Mouse (Mus musculus) MEL (cell line): ENCODE measurements around the gene Nmnat3. TPM values are rescaled to one million over a fixed set of nuclear protein-coding genes. Genes with fewer than 3 reads are reported as not detected.

Source experiments
- DNase-seq: peaks from one replicate; pipeline ENCODE4 v3.0.0; 2011; ENCODE audit warnings: low read depth, low spot score
- H3K27ac ChIP-seq: 2 replicates; pipeline ENCODE4 v1.5.1; 2012; ENCODE audit warnings: low read depth, mild to moderate bottlenecking, control low read depth, low read length, moderate library complexity; ENCODE audit not compliant: control insufficient read depth
- H3K27me3 ChIP-seq, 2 experiments: fragments of 150-350 bp in 1 of 2; sonication (generic) in 1 of 2; 2 replicates each; pipeline ENCODE4 v1.6.1; 2012; ENCODE audit warnings: low read length in 2 of 2, mild to moderate bottlenecking in 2 of 2, improper control_type of control experiment in 1 of 2, moderate library complexity in 1 of 2; ENCODE audit not compliant: insufficient read depth in 2 of 2, control insufficient read depth in 1 of 2
- H3K36me3 ChIP-seq, 2 experiments: 2 replicates each; pipeline ENCODE4 v1.6.1; 2012 to 2014; ENCODE audit warnings: low read length in 2 of 2, improper control_type of control experiment in 1 of 2, inconsistent platforms in 1 of 2, mild to moderate bottlenecking in 1 of 2; ENCODE audit not compliant: insufficient read depth in 2 of 2, control insufficient read depth in 1 of 2
- H3K4me1 ChIP-seq, 2 experiments: fragments of 150-350 bp in 1 of 2; sonication (generic) in 1 of 2; 2 replicates each; pipeline ENCODE4 v1.6.1; 2012; ENCODE audit warnings: low read length in 2 of 2, improper control_type of control experiment in 1 of 2, mild to moderate bottlenecking in 1 of 2; ENCODE audit not compliant: insufficient read depth in 2 of 2, control insufficient read depth in 1 of 2
- H3K4me3 ChIP-seq, 2 experiments: fragments of 150-350 bp in 1 of 2; sonication (generic) in 1 of 2; 2 replicates each; pipeline ENCODE4 v1.5.1; 2012; ENCODE audit warnings: low read depth in 2 of 2, low read length in 2 of 2, mild to moderate bottlenecking in 2 of 2, moderate library complexity in 2 of 2, control low read depth in 1 of 2, improper control_type of control experiment in 1 of 2; ENCODE audit not compliant: control insufficient read depth in 1 of 2, insufficient read depth in 1 of 2
- H3K79me2 ChIP-seq: 2 replicates; pipeline ENCODE4 v1.6.1; 2012; ENCODE audit warnings: mild to moderate bottlenecking, low read length, moderate library complexity; ENCODE audit not compliant: control insufficient read depth, poor library complexity, insufficient read depth
- H3K9ac ChIP-seq: 2 replicates; pipeline ENCODE4 v1.6.1; 2012; ENCODE audit warnings: low read depth, mild to moderate bottlenecking, control low read depth, low read length, moderate library complexity; ENCODE audit not compliant: control insufficient read depth, poor library complexity, severe bottlenecking
- H3K9me3 ChIP-seq: fragments of 150-350 bp; sonication (generic); replicated peaks from 2 replicates; pipeline ENCODE4 v1.6.1; 2012; ENCODE audit warnings: mild to moderate bottlenecking, low read length, improper control_type of control experiment, moderate library complexity; ENCODE audit not compliant: insufficient read depth
- CHD1 ChIP-seq: IDR thresholded peaks from 2 replicates; pipeline ENCODE4 v1.6.1; 2012; ENCODE audit warnings: low read depth, mild to moderate bottlenecking, inconsistent platforms, low read length, improper control_type of control experiment
- CHD2 ChIP-seq: IDR thresholded peaks from 2 replicates; pipeline ENCODE4 v1.6.1; 2011; ENCODE audit warnings: low read length, improper control_type of control experiment
- ELF1 ChIP-seq: IDR thresholded peaks from 2 replicates; pipeline ENCODE4 v1.6.1; 2014; ENCODE audit warnings: low read depth, mild to moderate bottlenecking, inconsistent platforms, low read length, improper control_type of control experiment, moderate library complexity
- EP300 ChIP-seq, 2 experiments: IDR thresholded peaks; 2 replicates each; pipeline ENCODE4 v1.6.1; 2011; ENCODE audit warnings: improper control_type of control experiment in 2 of 2, low read length in 2 of 2, low read depth in 1 of 2, mild to moderate bottlenecking in 1 of 2
- GATA1 ChIP-seq: IDR thresholded peaks from 2 replicates; pipeline ENCODE4 v1.6.1; 2011; ENCODE audit warnings: low read depth, low read length, improper control_type of control experiment
- JUND ChIP-seq: IDR thresholded peaks from 2 replicates; pipeline ENCODE4 v1.6.1; 2011; ENCODE audit warnings: low read depth, mild to moderate bottlenecking, improper control_type of control experiment, low read length
- KAT2A ChIP-seq: conservative IDR thresholded peaks from 2 replicates; pipeline ENCODE4 v1.6.1; 2012; ENCODE audit warnings: low read depth, low read length, improper control_type of control experiment, inconsistent platforms
- MAFK ChIP-seq: IDR thresholded peaks from 2 replicates; pipeline ENCODE4 v1.6.1; 2011; ENCODE audit warnings: low read depth, mild to moderate bottlenecking, low read length, improper control_type of control experiment, borderline replicate concordance
- MAZ ChIP-seq: IDR thresholded peaks from 2 replicates; pipeline ENCODE4 v1.6.1; 2012; ENCODE audit warnings: low read depth, mild to moderate bottlenecking, inconsistent platforms, low read length, improper control_type of control experiment
- MEF2A ChIP-seq: IDR thresholded peaks from 2 replicates; pipeline ENCODE4 v1.6.1; 2014; ENCODE audit warnings: low read depth, mild to moderate bottlenecking, inconsistent platforms, low read length, improper control_type of control experiment; ENCODE audit not compliant: poor library complexity, insufficient replicate concordance, severe bottlenecking; ENCODE audit errors: extremely low read depth
- MYB ChIP-seq: IDR thresholded peaks from 2 replicates; pipeline ENCODE4 v1.6.1; 2011; ENCODE audit warnings: mild to moderate bottlenecking, low read depth, low read length, improper control_type of control experiment
- MYC ChIP-seq: IDR thresholded peaks from 2 replicates; pipeline ENCODE4 v1.6.1; 2011; ENCODE audit warnings: low read depth, mild to moderate bottlenecking, low read length, improper control_type of control experiment, moderate library complexity
- NELFE ChIP-seq: IDR thresholded peaks from 2 replicates; pipeline ENCODE4 v1.6.1; 2011; ENCODE audit warnings: low read depth, low read length, improper control_type of control experiment
- POLR2AphosphoS5 ChIP-seq: IDR thresholded peaks from 2 replicates; pipeline ENCODE4 v1.6.1; 2012; ENCODE audit warnings: low read depth, borderline replicate concordance, mild to moderate bottlenecking, inconsistent platforms, low read length, moderate library complexity, mixed read lengths
- RAD21 ChIP-seq: IDR thresholded peaks from 2 replicates; pipeline ENCODE4 v1.6.1; 2011; ENCODE audit warnings: mild to moderate bottlenecking, low read depth, low read length, improper control_type of control experiment
- RCOR1 ChIP-seq: IDR thresholded peaks from 2 replicates; pipeline ENCODE4 v1.6.1; 2012; ENCODE audit warnings: low read depth, mild to moderate bottlenecking, inconsistent platforms, low read length, improper control_type of control experiment
- TBP ChIP-seq: IDR thresholded peaks from 2 replicates; pipeline ENCODE4 v1.8.0; 2011; ENCODE audit warnings: low read depth, low read length, improper control_type of control experiment
- TCF12 ChIP-seq: IDR thresholded peaks from 2 replicates; pipeline ENCODE4 v1.6.1; 2014; ENCODE audit warnings: low read depth, mild to moderate bottlenecking, inconsistent platforms, low read length, improper control_type of control experiment, moderate library complexity
- UBTF ChIP-seq: IDR thresholded peaks from 2 replicates; pipeline ENCODE4 v1.6.1; 2012; ENCODE audit warnings: low read depth, mild to moderate bottlenecking, inconsistent platforms, low read length, improper control_type of control experiment, moderate library complexity, borderline replicate concordance; ENCODE audit not compliant: insufficient read depth
- USF1 ChIP-seq: IDR thresholded peaks from 2 replicates; pipeline ENCODE4 v1.6.1; 2014; ENCODE audit warnings: low read depth, mild to moderate bottlenecking, inconsistent platforms, low read length, improper control_type of control experiment, moderate library complexity
- ZC3H11A ChIP-seq: IDR thresholded peaks from 2 replicates; pipeline ENCODE4 v1.6.1; 2012; ENCODE audit warnings: low read depth, mild to moderate bottlenecking, inconsistent platforms, low read length, improper control_type of control experiment
- ZMIZ1 ChIP-seq: IDR thresholded peaks from 2 replicates; pipeline ENCODE4 v1.6.1; 2012; ENCODE audit warnings: low read depth, mild to moderate bottlenecking, inconsistent platforms, low read length, improper control_type of control experiment, moderate library complexity
- polyA plus RNA-seq, 2 experiments: library from polyadenylated mRNA; stranded (reverse) in 1 of 2; unstranded in 1 of 2; fragments of >175 nt in 1 of 2; fragments of >200 nt in 1 of 2; gene quantifications; 2 replicates each; pipeline versions ENCODE4 v1.2.1 to v1.2.4; 2012; ENCODE audit warnings: low replicate concordance in 2 of 2, low read depth in 1 of 2; ENCODE audit not compliant: insufficient read length in 2 of 2, insufficient read depth in 1 of 2, missing spikeins in 1 of 2
- total RNA-seq: library from RNA; depleted of rRNA; stranded (reverse); fragments of 300-350 nt; gene quantifications from 2 replicates; pipeline ENCODE4 v1.2.3, GENCODE M21; 2012

Nmnat3 gene
- total and polyA plus RNA-seq, 3 experiments = 14.4 to 15.2 TPM; not detected in 1

- Histone ChIP-seq H3K4me1 (no peaks in the 10 kb centered on the region), H3K9ac (no peak overlapping the region), H3K27me3 (no peaks in the 10 kb centered on the region), H3K27ac (no peak overlapping the region), H3K4me3 (no peak overlapping the region), H3K79me2 (no peaks in the 10 kb centered on the region), H3K9me3 (no peaks in the 10 kb centered on the region), H3K36me3 (no peaks in the 10 kb centered on the region)
- TF ChIP-seq JUND = no peak
- DNase-seq = no peak
Measured at GRCm38 (mm10) chr9:98245226-98245625, 42.0 kb upstream of the Nmnat3 start.

DNA sequence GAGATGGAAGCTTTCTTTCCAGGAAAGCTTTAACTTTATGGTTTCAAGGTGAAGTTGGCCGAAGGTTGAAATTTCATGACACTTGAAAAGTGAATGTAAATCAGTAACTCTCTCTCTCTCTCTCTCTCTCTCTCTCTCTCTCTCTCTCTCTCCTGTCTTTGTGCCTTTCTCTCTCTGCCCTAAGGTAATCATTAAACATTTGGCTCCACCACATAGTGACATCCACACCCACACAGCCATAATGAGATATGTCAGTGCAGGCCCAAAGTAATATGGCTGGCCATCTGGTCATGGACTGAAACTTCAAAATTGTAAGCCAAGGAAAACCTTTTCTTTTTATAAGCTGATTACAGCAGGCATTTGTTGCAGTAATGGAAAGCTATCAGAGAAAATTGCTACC, 40.9 kb upstream of the Nmnat3 start:
- no peak overlapping the region for H3K4me3 ChIP-seq
- H3K27ac ChIP-seq = no peak overlapping the region
- no peaks in the 10 kb centered on the region for H3K36me3 ChIP-seq
- no peaks in the 10 kb centered on the region for H3K27me3 ChIP-seq
- no peaks in the 10 kb centered on the region for H3K9me3 ChIP-seq
- TF ChIP-seq NELFE (no peak), ZMIZ1 (no peak), MYB (no peak), MEF2A (no peak), USF1 (no peak), POLR2AphosphoS5 (no peak)
- H3K4me1 ChIP-seq = no peaks in the 10 kb centered on the region
- H3K79me2 ChIP-seq = no peaks in the 10 kb centered on the region
- DNase-seq = no peak
- no peak overlapping the region for H3K9ac ChIP-seq

DNA sequence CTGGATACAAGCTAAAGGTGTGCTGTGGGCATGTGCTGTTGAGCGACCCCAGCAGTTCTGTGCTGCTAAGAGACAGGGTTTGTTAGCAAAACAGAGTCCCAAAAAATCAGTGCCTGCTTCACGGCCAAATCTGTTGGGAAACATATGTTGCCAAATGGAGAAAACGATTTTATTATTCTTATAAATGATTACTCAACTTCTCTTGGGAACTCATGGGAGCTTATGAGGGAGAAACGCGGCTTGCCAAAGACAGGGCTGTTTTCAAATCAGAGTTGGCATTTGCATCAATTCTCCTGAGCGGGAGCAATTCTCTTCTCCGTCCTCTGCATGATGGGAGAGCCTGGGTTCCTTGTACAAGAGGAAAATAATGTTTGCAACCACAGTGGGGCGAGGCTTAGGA, 27.0 kb upstream of the Nmnat3 start:
- TF ChIP-seq ZC3H11A (no peak), CHD2 (no peak), TCF12 (no peak), TBP (no peak), MYB (no peak), MYC (no peak), ELF1 (no peak), RAD21 (no peak), KAT2A (no peak), MAFK (no peak), CHD1 (no peak), GATA1 (no peak), RCOR1 (no peak), UBTF (no peak), MAZ (no peak), EP300 (IDR thresholded peaks at IDR 0.05; ENCODE audit: low read depth in 1 of 2, low read length in 2 of 2) (no peak)
- TF ChIP-seq, all 39 proteins: peak for 0
- no peak overlapping the region for H3K9ac ChIP-seq
- no peaks in the 10 kb centered on the region for H3K36me3 ChIP-seq
- no peaks in the 10 kb centered on the region for H3K9me3 ChIP-seq
- H3K4me1 ChIP-seq = no peaks in the 10 kb centered on the region
- no peak overlapping the region for H3K4me3 ChIP-seq
- no peak overlapping the region for H3K27ac ChIP-seq
- no peak for DNase-seq
- H3K27me3 ChIP-seq = no peaks in the 10 kb centered on the region
- no peaks in the 10 kb centered on the region for H3K79me2 ChIP-seq
